Mouse (Mus musculus): ENCODE measurements at regions not wholly inside any gene's neighbourhood (a gene's known extent, or its start where the extent isn't known, plus 50 kb on each side); places are given as distances from the start of the nearest gene placed in this dataset.

DNA sequence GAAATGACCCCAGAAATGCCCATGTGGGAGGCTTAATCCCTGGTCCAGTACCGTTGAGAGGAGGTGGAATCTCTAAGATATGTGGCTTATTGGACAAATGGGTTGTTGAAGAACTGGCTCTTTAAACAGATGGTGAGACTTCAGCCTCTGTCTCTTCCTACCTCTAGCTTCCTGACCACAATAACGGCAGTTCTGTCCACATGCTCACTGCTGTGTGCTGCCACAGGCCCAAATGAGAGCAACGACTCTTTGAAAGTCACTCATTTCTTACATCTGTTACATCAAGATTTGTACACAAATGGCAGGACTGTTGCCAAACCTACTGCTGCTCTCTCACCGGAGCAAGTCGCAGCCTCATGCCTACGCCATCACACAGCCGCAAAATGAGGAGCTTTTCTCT is 217.6 kb upstream of the Slc7a11 start:
- Histone ChIP-seq H3K27me3 (replicated peaks) (no peaks in the 10 kb centered on the region), H3K27ac (ENCODE audit: insufficient read depth, low read depth) (no peak overlapping the region), H3K4me3 (replicated peaks in 1 of 3; ENCODE audit: low read depth in 2 of 3, low read length in 2 of 3, poor library complexity in 1 of 3) (no peak overlapping the region), H3K36me3 (replicated peaks in 1 of 2; ENCODE audit: control insufficient read depth in 1 of 2, insufficient read depth in 1 of 2, low read length in 1 of 2) (no peaks in the 10 kb centered on the region), H3K79me2 (replicated peaks; ENCODE audit: control insufficient read depth, extremely low read depth, insufficient read depth, poor library complexity, severe bottlenecking) (no peaks in the 10 kb centered on the region), H3K9me3 (replicated peaks; ENCODE audit: low read length) (peaks cover 3% of the 10 kb centered on the region), H3K9ac (ENCODE audit: insufficient read depth, low read depth) (no peak overlapping the region), H3K4me1 (ENCODE audit: control insufficient read depth in 1 of 2, insufficient read depth in 2 of 2) (no peaks in the 10 kb centered on the region), H3K4me2 (ENCODE audit: insufficient read depth, low read depth, poor library complexity, severe bottlenecking) (no peak overlapping the region)
- DNase-seq (ENCODE audit: extremely low read depth): no peak
- dilution Hi-C loops (cut with MboI; ENCODE audit: extremely low pct_ligation_motif_present, extremely low pct_unique_long_range_greater_than_20kb, low sequenced_read_pairs) (no loop called here), in situ Hi-C loops (cut with MboI; ENCODE audit: low pct_ligation_motif_present, low pct_unique_long_range_greater_than_20kb, low sequenced_read_pairs) (no loop called here)
- TF ChIP-seq ZMIZ1 (IDR thresholded peaks at IDR 0.05; ENCODE audit: low read depth, low read length) (no peak), ELF1 (IDR thresholded peaks at IDR 0.05; ENCODE audit: low read depth, low read length) (no peak), MXI1 (IDR thresholded peaks at IDR 0.05; ENCODE audit: low read depth, low read length) (no peak), MAX (IDR thresholded peaks at IDR 0.05; ENCODE audit: low read length) (no peak), SMC3 (IDR thresholded peaks at IDR 0.05; ENCODE audit: low read depth, low read length) (no peak), MEF2A (IDR thresholded peaks at IDR 0.05; ENCODE audit: borderline replicate concordance, low read depth, low read length) (no peak), ZNF384 (IDR thresholded peaks at IDR 0.05; ENCODE audit: low read depth, low read length) (no peak), TCF12 (IDR thresholded peaks at IDR 0.05; ENCODE audit: low read depth, low read length) (no peak), USF2 (conservative IDR thresholded peaks at IDR 0.05; ENCODE audit: low read depth, low read length) (no peak), RCOR1 (conservative IDR thresholded peaks at IDR 0.05; ENCODE audit: low read depth, low read length) (no peak), NELFE (IDR thresholded peaks at IDR 0.05; ENCODE audit: low read depth, low read length) (no peak), PAX5 (IDR thresholded peaks at IDR 0.05; ENCODE audit: low read length) (no peak), MAZ (IDR thresholded peaks at IDR 0.05; ENCODE audit: low read depth, low read length) (no peak), POLR2A (IDR thresholded peaks at IDR 0.05; ENCODE audit: low read depth, low read length) (no peak)

DNA sequence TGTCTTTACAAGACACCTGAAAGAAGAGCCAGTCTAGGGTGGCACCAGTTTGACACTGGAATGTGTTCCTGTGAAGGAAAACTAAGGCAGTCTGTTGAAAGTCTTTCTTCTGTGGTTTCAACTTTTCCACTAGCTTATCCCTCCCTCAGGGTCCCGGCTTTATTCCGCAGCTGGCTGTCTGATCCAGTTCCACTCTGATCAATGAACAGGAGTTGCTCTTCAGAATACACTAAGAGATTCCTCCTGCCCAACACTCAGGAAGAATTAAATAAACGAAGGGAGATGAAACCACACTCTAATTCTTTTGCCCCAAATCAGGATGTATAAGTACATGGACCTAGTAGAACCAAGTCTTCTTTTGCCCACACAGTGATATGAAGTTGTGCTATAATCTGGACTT is 217.2 kb upstream of the Slc7a11 start:
- in situ Hi-C loops (cut with MboI; ENCODE audit: low pct_ligation_motif_present, low pct_unique_long_range_greater_than_20kb, low sequenced_read_pairs): no loop called here
- H3K79me2 ChIP-seq (replicated peaks; ENCODE audit: control insufficient read depth, extremely low read depth, insufficient read depth, poor library complexity, severe bottlenecking): no peaks in the 10 kb centered on the region
- H3K27ac ChIP-seq (ENCODE audit: insufficient read depth, low read depth): no peak overlapping the region

More for the DNA sequence above, 217.2 kb upstream of the Slc7a11 start:
- H3K4me3 ChIP-seq (replicated peaks in 1 of 3; ENCODE audit: low read depth in 2 of 3, low read length in 2 of 3, poor library complexity in 1 of 3): no peak overlapping the region
- TF ChIP-seq POLR2AphosphoS2 (IDR thresholded peaks at IDR 0.05; ENCODE audit: low read depth, low read length) (no peak), RAD21 (IDR thresholded peaks at IDR 0.05; ENCODE audit: low read depth, low read length) (no peak), RCOR1 (conservative IDR thresholded peaks at IDR 0.05; ENCODE audit: low read depth, low read length) (no peak), TCF12 (IDR thresholded peaks at IDR 0.05; ENCODE audit: low read depth, low read length) (no peak), ELF1 (IDR thresholded peaks at IDR 0.05; ENCODE audit: low read depth, low read length) (no peak), CHD2 (IDR thresholded peaks at IDR 0.05; ENCODE audit: low read length) (no peak), USF2 (conservative IDR thresholded peaks at IDR 0.05; ENCODE audit: low read depth, low read length) (no peak), KAT2A (IDR thresholded peaks at IDR 0.05; ENCODE audit: insufficient replicate concordance, low read length) (no peak)
- H3K4me2 ChIP-seq (ENCODE audit: insufficient read depth, low read depth, poor library complexity, severe bottlenecking): no peak overlapping the region
- no peak for DNase-seq (ENCODE audit: extremely low read depth)
- no peaks in the 10 kb centered on the region for H3K36me3 ChIP-seq (replicated peaks in 1 of 2; ENCODE audit: control insufficient read depth in 1 of 2, insufficient read depth in 1 of 2, low read length in 1 of 2)
- H3K4me1 ChIP-seq (ENCODE audit: control insufficient read depth in 1 of 2, insufficient read depth in 2 of 2): no peaks in the 10 kb centered on the region
- H3K9ac ChIP-seq (ENCODE audit: insufficient read depth, low read depth): no peak overlapping the region
- no peaks in the 10 kb centered on the region for H3K27me3 ChIP-seq (replicated peaks)
- dilution Hi-C loops (cut with MboI; ENCODE audit: extremely low pct_ligation_motif_present, extremely low pct_unique_long_range_greater_than_20kb, low sequenced_read_pairs): no loop called here
- H3K9me3 ChIP-seq (replicated peaks; ENCODE audit: low read length): peaks cover 3% of the 10 kb centered on the region
